ENCODE assay signal across 16 mouse cellular contexts in the genomic region with DNA sequence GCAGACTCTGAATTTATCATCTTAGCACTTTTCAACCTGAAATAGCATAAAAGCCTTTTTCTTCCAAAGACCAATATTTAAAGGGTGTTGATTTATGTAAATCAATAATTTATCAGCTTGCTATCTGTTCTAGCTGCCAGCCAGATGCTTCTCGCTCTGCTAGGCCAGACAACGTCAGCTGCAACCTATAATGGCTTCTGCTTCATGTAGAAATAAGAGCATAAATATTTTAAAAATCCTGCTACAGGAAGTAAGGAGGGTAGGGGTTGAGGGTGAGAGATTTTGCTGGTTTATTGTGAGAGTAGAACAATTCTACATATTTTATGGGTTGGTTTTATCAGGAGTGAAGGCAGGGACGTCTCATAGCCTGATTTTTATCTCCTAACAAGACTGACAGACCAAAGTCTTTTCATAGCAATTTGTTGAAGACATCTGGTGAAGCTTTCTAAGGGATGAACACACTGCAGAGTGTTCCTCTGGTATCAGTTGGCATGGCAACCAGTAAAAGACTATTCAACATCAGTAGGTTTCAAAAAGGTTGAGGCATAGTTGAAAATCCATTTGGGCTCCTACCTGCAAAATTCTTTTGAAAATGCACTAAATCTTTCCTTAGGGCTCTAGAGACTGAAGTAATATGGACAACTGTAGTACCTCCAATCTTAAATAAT.
DNase-seq lines count a peak whose midpoint lies in the region.
"Had no signal": no experiment of that assay in that cellular context is flagged by ENCODE, and none has a peak within 500 bp of the region (broad histone marks: within the 10 kb centered on the region; RNA-seq: fewer than 3 reads in every experiment).

No protein-coding gene starts in this region.

- intact Hi-C loops in left cerebral cortex, postnatal 14 days (cut with DNase I): no loop called here
- intact Hi-C loops in heart, postnatal 10 days (cut with DNase I): no loop called here

- DNase-seq in left cerebral cortex, postnatal 14 days (ENCODE audit: low spot score in 2 of 2): peak; percentile 2 to 18
- no peak for DNase-seq in left cerebral cortex, adult 18-20 months (ENCODE audit: low spot score in 2 of 2)
- DNase-seq in brain, adult 2 months (ENCODE audit: low read depth, low spot score): peak; percentile 33
- DNase-seq in layer of hippocampus, adult 9-10 months (ENCODE audit: low spot score): peak; percentile 6
- DNase-seq in retina, embryonic 14.5 days (ENCODE audit: low spot score): peak; percentile 63
- no peak for DNase-seq in heart, postnatal 10 days
- no peak for DNase-seq in lung, adult 18-20 months
- DNase-seq: adrenal gland, postnatal 10 days; cerebellum, postnatal 10 days; gastrocnemius, postnatal 36 days; heart, adult 2 months; heart, postnatal 4 days; kidney, adult 2 months; lung, adult 2 months; lung, postnatal 14 days; thymus, postnatal 25 days had no signal

Comparison
In these comparisons a context has a peak if more than half of its experiments do, and no peak if none do; other contexts are left out.
1. DNase-seq: peak in left cerebral cortex, postnatal 14 days (2 of 2), brain, adult 2 months (single experiment), layer of hippocampus, adult 9-10 months (single experiment) and retina, embryonic 14.5 days (single experiment); none in left cerebral cortex, adult 18-20 months (0 of 2), heart, postnatal 10 days (0 of 2) and lung, adult 18-20 months (0 of 2).